Mouse (Mus musculus) small intestine, adult 10 weeks (tissue): ENCODE data around the gene Tat. TPM values are rescaled to one million over a fixed set of nuclear protein-coding genes. Genes with fewer than 3 reads are reported as not detected.

Source experiments
- polyA plus RNA-seq: library from polyadenylated mRNA; stranded (reverse); fragments of 350-450 nt; fragmentation: Illumina TruSeq; extraction: RNeasy Lipid Tissue Mini Kit (QIAGEN cat#74804); gene quantifications from one replicate; pipeline ENCODE4 v1.2.3, GENCODE M21; 2014; ENCODE audit warnings: low replicate concordance

Gene Tat
- not detected for polyA plus RNA-seq

GRCm38 (mm10) chr8:109990224-109990623 lies at the start of gene Tat:
Gene Tat (plus strand): TSS chr8:109990437.

GRCm38 (mm10) chr8:109961693-109962367 lies 28.4 kb upstream of the Tat start, which contains the start of gene Marveld3:
Gene Marveld3 (minus strand): TSS chr8:109962203.

GRCm38 (mm10) chr8:110039659-110040058 lies 49.4 kb downstream of the Tat start, which contains the start of gene Chst4:
Gene Chst4 (minus strand): TSS chr8:110039740.

Other genes with a start within 250 kb of the Tat start
- 182 TPM for gene Ap1g1, start 211.9 kb upstream of the Tat start, polyA plus RNA-seq
- gene Phlpp2, start 121.9 kb upstream of the Tat start, polyA plus RNA-seq: 36.3 TPM
- gene Marveld3, start 28.2 kb upstream of the Tat start, polyA plus RNA-seq: 33.7 TPM
- 8.7 TPM for gene Chst4, start 49.3 kb downstream of the Tat start, polyA plus RNA-seq
- gene Zfp612, start 89.3 kb downstream of the Tat start, polyA plus RNA-seq: 8.8 TPM
- gene Gm21964, start 110.8 kb downstream of the Tat start, polyA plus RNA-seq: not detected
- not detected for gene Gm17720, start 112.3 kb downstream of the Tat start, polyA plus RNA-seq
- 6.1 TPM for gene Calb2, start 177.8 kb downstream of the Tat start, polyA plus RNA-seq
- gene Cmtr2, start 225.2 kb downstream of the Tat start, polyA plus RNA-seq: 4.6 TPM